Mouse (Mus musculus) E14TG2a.4 (cell line): ENCODE measurements at regions not wholly inside any gene's neighbourhood (a gene's known extent, or its start where the extent isn't known, plus 50 kb on each side); places are given as distances from the start of the nearest gene placed in this dataset.

Experiments used
- CTCF ChIP-seq: conservative IDR thresholded peaks from 2 replicates; pipeline ENCODE4 v1.5.1; 2014; ENCODE audit warnings: low read length
- NANOG ChIP-seq: IDR thresholded peaks from 2 replicates; pipeline ENCODE4 v1.6.1; 2014; ENCODE audit warnings: borderline replicate concordance, low read length, mixed read lengths
- POU5F1 ChIP-seq: IDR thresholded peaks from 2 replicates; pipeline ENCODE4 v1.6.1; 2014; ENCODE audit warnings: low read length, borderline replicate concordance

- no peak for TF ChIP-seq CTCF
- TF ChIP-seq NANOG = no peak
- TF ChIP-seq POU5F1 = no peak
Measured at GRCm38 (mm10) chr13:56353921-56354320, 57.6 kb upstream of the Cxcl14 start.
